Mouse (Mus musculus) adrenal gland, postnatal 36 days (tissue): ENCODE results near the gene Pim1. TPM values are rescaled to one million over a fixed set of nuclear protein-coding genes. Genes with fewer than 3 reads are reported as not detected.
A peak's percentile ranks its signal among the peaks of the same experiment; 100 is the strongest.
"Not testable (repeated sequence)": the region's sequence is repeated elsewhere in the genome, so short reads cannot be mapped to it uniquely, and the experiment has no call there.

ENCODE experiments used
- DNase-seq, 2 experiments: peaks; one replicate each; pipeline ENCODE4 v3.0.0; 2021; ENCODE audit warnings: mixed read lengths in 1 of 2
- long read RNA-seq, 2 experiments: library from polyadenylated mRNA; stranded (forward); transcript quantifications; one replicate each; pipeline ENCODE4 v2.0.0; 2021; ENCODE audit warnings: borderline sequencing depth in 2 of 2
- total RNA-seq, 2 experiments: library from RNA; stranded (reverse); gene quantifications; 2 replicates each; pipeline ENCODE4 v1.2.3; 2021

The Pim1 gene
- total RNA-seq: 100 to 1,000 TPM; 162 to 206 TPM
- long read RNA-seq, experiment 1, transcript Pim1-201 (6 exons, 2,698 nt): major isoform, 77 of 109 reads
- long read RNA-seq, experiment 1, partial matches to known transcripts: 25 of 109 reads
- long read RNA-seq, experiment 1, other reads (novel, unspliced or antisense): 3 of 109 reads
- long read RNA-seq, experiment 2, transcript Pim1-201 (6 exons, 2,698 nt): major isoform, 14 of 19 reads
- long read RNA-seq, experiment 2, partial matches to known transcripts: 0 of 19 reads
- long read RNA-seq, experiment 2, other reads (novel, unspliced or antisense): 4 of 19 reads

DNA sequence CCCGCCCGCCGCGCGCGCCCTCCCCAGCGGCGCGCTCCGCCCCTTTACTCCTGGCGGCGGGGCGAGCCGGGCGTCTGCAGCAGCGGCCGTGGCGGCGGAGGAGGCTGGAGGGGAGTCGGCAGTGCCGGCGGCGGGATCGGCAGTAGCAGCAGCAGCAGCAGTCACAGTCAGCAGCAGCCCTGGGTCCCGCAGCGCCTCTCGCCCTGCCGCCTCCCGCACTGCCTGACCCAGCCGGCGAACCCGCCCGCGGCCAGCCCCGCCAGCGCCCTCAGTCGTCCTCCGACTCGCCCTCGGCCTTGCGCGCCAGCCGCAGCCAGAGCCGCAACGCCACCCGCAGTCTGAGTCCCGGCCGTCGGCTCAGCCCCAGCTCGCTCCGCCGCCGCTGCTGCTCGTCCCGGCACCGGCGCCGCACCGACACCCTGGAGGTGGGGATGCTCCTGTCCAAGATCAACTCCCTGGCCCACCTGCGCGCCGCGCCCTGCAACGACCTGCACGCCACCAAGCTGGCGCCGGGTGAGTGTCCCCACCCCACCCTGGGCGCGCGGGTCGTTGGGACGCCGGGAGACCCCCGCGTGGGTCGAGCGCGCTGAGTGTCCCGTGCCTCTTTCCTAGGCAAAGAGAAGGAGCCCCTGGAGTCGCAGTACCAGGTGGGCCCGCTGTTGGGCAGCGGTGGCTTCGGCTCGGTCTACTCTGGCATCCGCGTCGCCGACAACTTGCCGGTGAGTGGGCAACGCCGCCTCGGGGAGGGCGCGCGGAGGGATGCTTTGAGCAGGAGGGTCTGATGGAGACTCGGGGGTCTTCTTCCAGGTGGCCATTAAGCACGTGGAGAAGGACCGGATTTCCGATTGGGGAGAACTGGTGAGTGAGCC lies at the start of gene Pim1:
Gene Pim1, plus strand, starts transcription at position 41 of the 869 bp plus-strand sequence.
- DNase-seq: peak in 1 of 2 experiments; percentile 65

GRCm38 (mm10) chr17:29441562-29441961 lies 49.0 kb upstream of the Pim1 start:
- no peak for DNase-seq

GRCm38 (mm10) chr17:29442131-29442557 lies 48.4 kb upstream of the Pim1 start:
- DNase-seq: no peak

GRCm38 (mm10) chr17:29443724-29444123 lies 46.8 kb upstream of the Pim1 start:
- DNase-seq: no peak

DNA sequence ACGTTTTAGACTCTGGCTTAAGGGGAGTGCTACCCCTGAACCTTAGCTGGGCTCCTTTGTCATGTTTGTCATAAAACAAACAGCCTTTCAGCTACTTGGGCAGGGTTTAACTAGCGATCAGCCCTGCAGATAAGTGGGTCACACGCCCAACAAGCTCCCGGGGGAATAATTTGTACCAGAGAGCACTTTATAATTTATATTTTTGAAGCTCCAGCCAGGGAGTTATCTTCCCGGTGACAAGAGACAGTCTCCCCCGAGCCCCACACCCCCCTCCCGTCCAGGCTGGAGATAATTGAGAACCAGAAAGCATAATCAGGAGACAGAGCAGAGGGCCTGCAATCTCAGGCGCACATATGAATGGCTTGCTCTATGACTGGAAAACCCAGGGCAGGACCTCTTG lies 45.5 kb upstream of the Pim1 start:
- no peak for DNase-seq

DNA sequence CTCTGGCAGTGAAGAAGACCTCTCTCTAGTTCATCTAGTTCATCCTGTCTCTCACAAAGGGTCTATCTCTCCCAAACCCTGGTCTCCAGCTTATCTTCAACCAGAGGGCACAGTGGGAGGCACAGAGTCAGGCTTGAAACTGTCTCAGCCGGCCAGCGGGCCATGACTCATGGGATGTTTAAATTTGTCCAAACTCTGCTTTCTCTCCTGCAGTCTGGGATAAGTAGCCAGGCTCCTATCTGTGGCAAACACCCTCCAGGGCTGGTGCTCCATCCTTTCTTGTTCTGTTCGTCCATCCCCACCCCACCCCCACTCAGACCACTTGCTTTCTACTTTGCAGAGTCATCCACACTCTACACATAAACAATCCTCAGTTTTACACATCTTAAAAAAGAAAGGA lies 43.2 kb upstream of the Pim1 start:
- peak in 1 of 2 experiments; percentile 50 for DNase-seq

GRCm38 (mm10) chr17:29448055-29448454 lies 42.5 kb upstream of the Pim1 start:
- DNase-seq: no peak

DNA sequence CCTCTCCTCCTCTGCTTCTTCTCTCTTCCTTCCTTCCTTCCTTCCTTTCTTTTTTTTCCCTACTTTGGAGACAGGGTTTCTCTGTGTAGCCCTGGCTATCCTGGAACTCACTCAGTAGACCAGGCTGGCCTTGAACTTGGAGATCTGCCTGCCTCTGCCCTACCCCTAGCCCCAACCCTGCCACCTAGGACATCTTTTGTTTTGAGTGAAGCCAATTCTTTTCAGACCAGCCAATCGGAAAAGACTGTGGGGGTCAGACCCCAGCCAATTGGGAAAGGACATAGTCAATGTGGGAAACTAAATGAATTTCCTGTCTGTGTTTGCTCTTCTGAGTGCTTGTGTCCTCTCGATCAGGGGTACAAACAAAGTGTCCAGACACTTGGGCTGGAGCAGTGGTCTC lies 42.0 kb upstream of the Pim1 start:
- DNase-seq: no peak

- DNase-seq: no peak
Measured at GRCm38 (mm10) chr17:29450899-29451840, 39.4 kb upstream of the Pim1 start.

- no peak for DNase-seq
Measured at GRCm38 (mm10) chr17:29451841-29452210, 38.7 kb upstream of the Pim1 start.

DNA sequence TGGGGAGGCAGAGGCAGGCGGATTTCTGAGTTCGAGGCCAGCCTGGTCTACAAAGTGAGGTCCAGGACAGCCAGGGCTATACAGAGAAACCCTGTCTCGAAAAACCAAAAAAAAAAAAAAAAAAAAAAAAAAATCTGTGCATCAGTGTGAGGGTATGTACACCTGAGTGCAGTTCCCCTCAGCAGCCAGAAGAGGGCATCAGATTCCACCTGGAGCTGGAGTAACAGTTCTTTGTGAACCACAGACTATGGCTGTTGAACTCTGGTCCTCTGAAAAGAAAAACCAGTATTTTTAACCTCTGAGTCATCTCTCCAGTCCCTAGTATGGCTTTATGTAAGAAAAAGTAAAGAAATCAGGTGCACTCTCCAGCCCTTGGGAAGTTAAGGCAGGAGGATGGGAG lies 36.4 kb upstream of the Pim1 start:
- not testable (repeated sequence) for DNase-seq

DNA sequence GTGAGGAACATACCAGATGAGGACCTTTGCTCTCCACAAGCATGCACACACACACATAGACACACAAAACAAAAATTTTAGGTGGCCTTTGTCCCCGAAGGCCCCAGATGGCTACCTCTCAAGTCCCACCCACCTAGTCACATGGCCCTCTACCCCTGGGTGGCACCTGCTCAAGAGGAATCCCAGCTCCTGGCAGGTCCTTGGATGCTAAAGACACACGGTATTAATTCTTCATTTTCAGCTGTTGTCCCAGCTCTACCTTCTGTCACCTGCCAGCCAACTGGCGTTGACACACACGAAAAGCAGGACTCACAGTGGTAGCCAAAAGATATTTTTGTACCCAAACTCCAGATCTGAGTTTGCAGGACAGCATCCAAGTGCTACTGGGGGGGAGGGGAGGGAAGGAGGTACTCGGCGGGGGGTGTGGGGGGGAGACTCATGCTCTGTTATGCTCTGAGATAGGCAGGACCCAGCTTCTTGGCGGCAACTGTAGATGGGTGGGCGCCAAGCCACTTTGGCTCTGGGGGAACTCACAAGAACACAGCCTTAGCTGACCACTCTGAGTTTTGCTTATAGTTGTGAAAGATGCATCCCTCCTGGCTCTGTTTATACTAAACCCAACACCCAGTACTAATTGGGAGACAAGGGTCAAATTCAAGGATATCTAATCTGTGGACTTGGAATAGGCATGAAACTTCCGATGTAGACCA lies 35.0 kb upstream of the Pim1 start:
- no peak for DNase-seq

DNA sequence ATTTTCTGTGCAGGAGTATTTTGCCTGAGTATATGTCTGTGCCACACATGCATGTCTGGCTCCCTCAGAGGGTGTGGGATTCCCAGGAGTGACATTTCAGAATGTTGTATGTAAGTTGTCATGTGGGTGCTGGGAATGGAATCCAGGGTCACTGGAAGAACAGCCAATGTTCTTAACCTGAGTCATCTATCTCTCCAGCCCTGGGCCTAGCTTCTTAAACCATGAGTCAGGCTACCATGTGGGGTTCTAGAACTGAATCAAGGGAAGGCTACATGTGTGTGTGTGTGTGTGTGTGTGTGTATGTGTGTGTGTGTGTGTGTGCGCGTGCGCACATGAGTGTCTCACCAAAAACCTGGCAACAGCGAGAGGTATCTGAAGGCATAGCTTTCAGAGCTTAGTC lies 34.1 kb upstream of the Pim1 start:
- DNase-seq: peak in 1 of 2 experiments; percentile 34

DNA sequence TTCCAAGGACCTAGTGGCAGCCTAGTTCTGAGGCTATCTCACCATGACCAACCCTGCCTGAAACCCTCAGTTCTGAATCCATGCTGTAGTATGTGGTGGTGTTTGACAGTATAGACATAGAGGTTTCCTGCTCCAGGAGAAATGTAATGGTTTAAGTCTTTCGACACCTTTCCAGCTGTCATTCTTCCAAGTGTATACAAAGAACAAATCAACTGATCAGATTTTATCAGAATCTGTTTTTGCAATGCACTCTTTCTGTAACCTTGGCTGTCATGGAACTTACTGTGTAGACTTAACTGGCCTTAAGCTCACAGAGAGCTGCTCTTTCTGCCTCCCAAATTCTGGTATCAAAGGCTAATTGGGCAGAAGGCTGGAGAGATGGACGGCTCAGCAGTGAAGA lies 33.6 kb upstream of the Pim1 start:
- no peak for DNase-seq

DNA sequence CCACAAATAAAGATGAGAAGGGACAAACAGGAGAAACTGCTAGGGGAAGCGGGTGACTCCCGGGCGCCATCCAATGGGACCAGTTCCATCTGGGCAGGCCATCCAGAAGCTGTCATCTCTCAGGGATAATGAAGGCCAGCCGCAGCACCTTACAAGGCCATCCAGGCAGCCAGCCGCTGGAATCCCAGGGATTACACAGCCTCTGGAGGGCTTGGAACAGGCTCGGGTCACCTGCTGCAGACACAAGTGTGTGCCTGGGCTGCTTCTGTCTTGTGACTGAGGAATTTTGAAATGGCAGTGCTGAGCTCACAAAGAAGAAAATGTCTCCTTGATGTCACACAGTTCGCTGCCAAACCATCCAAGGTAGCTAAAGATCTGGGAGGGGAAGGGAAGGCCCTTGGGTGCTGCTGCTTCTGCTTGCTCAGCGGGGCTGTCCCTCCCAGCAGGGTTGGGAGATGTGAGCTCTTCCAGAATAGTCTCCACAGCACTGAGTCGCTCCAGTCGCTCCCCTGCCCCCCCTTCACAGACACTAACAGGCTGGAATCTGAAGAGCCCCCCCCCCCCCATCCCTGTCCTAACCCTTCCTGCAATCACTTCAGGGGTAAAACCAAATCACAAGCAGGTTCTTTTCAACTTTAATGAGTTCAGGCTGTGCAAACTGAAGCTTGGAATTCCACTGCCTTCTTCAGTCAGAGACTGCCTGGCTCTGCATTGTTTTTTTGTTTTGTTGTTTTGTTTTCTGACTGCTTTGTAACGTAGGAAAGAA lies 32.6 kb upstream of the Pim1 start:
- DNase-seq: peak; percentile 72 to 77

- DNase-seq: peak; percentile 84 to 85
Measured at GRCm38 (mm10) chr17:29459321-29460118, 31.0 kb upstream of the Pim1 start.

- no peak for DNase-seq
Measured at GRCm38 (mm10) chr17:29460119-29460505, 30.4 kb upstream of the Pim1 start.

DNA sequence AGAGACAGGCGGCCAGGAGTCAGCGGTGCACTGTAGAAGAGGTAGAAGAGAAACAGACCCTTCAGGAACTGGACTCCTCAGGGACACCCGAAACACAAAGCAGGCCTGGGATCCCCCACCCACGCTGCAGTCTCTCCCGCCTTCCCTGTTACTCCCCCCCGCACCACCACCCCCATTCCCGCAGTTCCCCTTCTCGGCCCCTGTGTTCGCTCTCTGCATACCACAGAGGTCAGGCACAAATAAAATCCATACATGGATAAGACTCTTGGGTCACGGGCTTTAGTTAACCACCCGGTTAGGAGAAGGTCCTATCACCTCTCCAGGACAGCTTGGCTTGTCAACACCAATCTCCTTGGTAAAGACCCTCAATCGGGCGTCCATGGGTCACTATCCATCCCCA lies 26.9 kb upstream of the Pim1 start:
- DNase-seq: no peak

DNA sequence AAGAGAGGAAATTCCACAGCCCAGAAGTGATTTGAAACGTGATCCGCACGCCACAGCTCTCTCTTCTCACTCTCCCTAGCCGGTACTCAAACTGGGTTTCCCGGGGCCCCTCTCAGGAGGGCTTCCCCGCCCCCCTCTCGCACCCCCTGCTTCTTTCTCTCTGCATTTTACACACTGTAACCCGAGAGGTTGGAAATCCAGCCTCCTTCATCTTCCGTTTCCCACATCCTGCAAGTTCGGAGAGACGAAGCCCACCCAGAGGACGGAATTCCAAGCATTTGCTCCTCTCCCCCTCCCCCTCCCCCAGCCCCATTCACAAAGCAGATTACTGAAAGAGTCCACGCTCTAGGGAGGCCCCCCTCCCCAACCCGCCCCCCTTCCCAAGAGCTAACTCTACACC lies 26.5 kb upstream of the Pim1 start:
- DNase-seq: no peak
